Mouse (Mus musculus): ENCODE data around the gene Slc12a9. TPM values are rescaled to one million over a fixed set of nuclear protein-coding genes. Genes with fewer than 3 reads are reported as not detected.
A peak's percentile ranks its signal among the peaks of the same experiment; 100 is the strongest.

Slc12a9 gene
- total and polyA plus RNA-seq, 3 experiments, result 3.0 to 11.1 (median 7.9) TPM

DNA sequence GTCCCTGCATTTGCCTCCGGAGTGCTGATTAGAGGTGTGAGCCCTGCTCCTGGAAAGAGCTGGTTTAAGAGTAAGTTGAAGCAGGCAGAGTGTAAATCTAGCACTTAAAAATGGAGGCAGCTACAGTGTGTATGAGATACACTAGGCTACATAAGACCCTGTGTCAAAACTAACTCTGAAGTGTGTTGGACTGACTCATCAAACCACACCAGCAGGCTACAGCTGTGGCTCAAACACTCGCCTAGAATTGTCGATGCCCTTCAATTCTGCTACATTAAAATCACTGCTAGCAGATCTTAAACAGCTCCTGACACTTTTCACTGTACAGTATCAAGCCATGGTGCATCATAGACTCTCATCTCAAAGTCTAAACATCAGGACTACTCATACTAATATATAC, 29.2 kb downstream of the Slc12a9 start:
- peaks cover 4 to 35% of the 10 kb centered on the region in 2 experiments; a peak in 3 of 4 replicates for H3K4me1 ChIP-seq (ENCODE audit: control insufficient read depth in 1 of 2, insufficient read depth in 2 of 2)
- H3K27me3 ChIP-seq (replicated peaks), result no peaks in the 10 kb centered on the region
- peaks cover 6% of the 10 kb centered on the region for H3K9me3 ChIP-seq (replicated peaks; ENCODE audit: low read length)
- H3K9ac ChIP-seq (ENCODE audit: insufficient read depth, low read depth), result no peak overlapping the region
- in situ Hi-C loops (cut with MboI; ENCODE audit: low pct_ligation_motif_present, low pct_unique_long_range_greater_than_20kb, low sequenced_read_pairs) (no loop called here), dilution Hi-C loops (cut with MboI; ENCODE audit: extremely low pct_ligation_motif_present, extremely low pct_unique_long_range_greater_than_20kb, low sequenced_read_pairs) (no loop called here)
- no peak for TF ChIP-seq MAFK (IDR thresholded peaks at IDR 0.05; ENCODE audit: insufficient replicate concordance, low read length)
- no peak for TF ChIP-seq IRF4 (IDR thresholded peaks at IDR 0.05; ENCODE audit: low read depth, low read length)
- no peak for TF ChIP-seq E2F4 (IDR thresholded peaks at IDR 0.05; ENCODE audit: insufficient replicate concordance, low read depth, low read length)
- TF ChIP-seq ETS1 (conservative IDR thresholded peaks at IDR 0.05; ENCODE audit: low read depth, low read length), result no peak
- no peak for TF ChIP-seq MXI1 (IDR thresholded peaks at IDR 0.05; ENCODE audit: low read depth, low read length)
- TF ChIP-seq EP300 (IDR thresholded peaks at IDR 0.05; ENCODE audit: low read length), result no peak
- TF ChIP-seq CHD2 (IDR thresholded peaks at IDR 0.05; ENCODE audit: low read length), result no peak
- TF ChIP-seq RAD21 (IDR thresholded peaks at IDR 0.05; ENCODE audit: low read depth, low read length), result no peak
- no peak for TF ChIP-seq TBP (conservative IDR thresholded peaks at IDR 0.05; ENCODE audit: low read depth, low read length)
- no peak for TF ChIP-seq NRF1 (IDR thresholded peaks at IDR 0.05; ENCODE audit: low read depth, low read length)
- no peak for TF ChIP-seq USF2 (conservative IDR thresholded peaks at IDR 0.05; ENCODE audit: low read depth, low read length)
- DNase-seq (ENCODE audit: extremely low read depth), result no peak
- peaks cover 57% of the 10 kb centered on the region for H3K79me2 ChIP-seq (replicated peaks; ENCODE audit: control insufficient read depth, extremely low read depth, insufficient read depth, poor library complexity, severe bottlenecking)
- peaks cover 47 to 70% of the 10 kb centered on the region in 2 experiments for H3K36me3 ChIP-seq (replicated peaks in 1 of 2; ENCODE audit: control insufficient read depth in 1 of 2, insufficient read depth in 1 of 2, low read length in 1 of 2)
- no peak overlapping the region for H3K27ac ChIP-seq (ENCODE audit: insufficient read depth, low read depth)
- peak overlapping the region; percentile 93; the same call in 1 of the 2 replicates for H3K4me2 ChIP-seq (ENCODE audit: insufficient read depth, low read depth, poor library complexity, severe bottlenecking)
- no peak overlapping the region for H3K4me3 ChIP-seq (replicated peaks in 1 of 3; ENCODE audit: low read depth in 2 of 3, low read length in 2 of 3, poor library complexity in 1 of 3)

GRCm38 (mm10) chr5:137303609-137304008, 29.8 kb downstream of the Slc12a9 start:
- Histone ChIP-seq H3K4me3 (replicated peaks in 1 of 3; ENCODE audit: low read depth in 2 of 3, low read length in 2 of 3, poor library complexity in 1 of 3) (no peak overlapping the region), H3K4me1 (ENCODE audit: control insufficient read depth in 1 of 2, insufficient read depth in 2 of 2) (peaks cover 4 to 30% of the 10 kb centered on the region in 2 experiments; a peak in 2 of 4 replicates), H3K4me2 (ENCODE audit: insufficient read depth, low read depth, poor library complexity, severe bottlenecking) (no peak overlapping the region), H3K79me2 (replicated peaks; ENCODE audit: control insufficient read depth, extremely low read depth, insufficient read depth, poor library complexity, severe bottlenecking) (peaks cover 57% of the 10 kb centered on the region), H3K9me3 (replicated peaks; ENCODE audit: low read length) (peaks cover 3% of the 10 kb centered on the region), H3K36me3 (replicated peaks in 1 of 2; ENCODE audit: control insufficient read depth in 1 of 2, insufficient read depth in 1 of 2, low read length in 1 of 2) (peaks cover 53 to 70% of the 10 kb centered on the region in 2 experiments), H3K9ac (ENCODE audit: insufficient read depth, low read depth) (no peak overlapping the region), H3K27me3 (replicated peaks) (no peaks in the 10 kb centered on the region), H3K27ac (ENCODE audit: insufficient read depth, low read depth) (no peak overlapping the region)
- no peak for DNase-seq (ENCODE audit: extremely low read depth)
- TF ChIP-seq GABPA (IDR thresholded peaks at IDR 0.05; ENCODE audit: insufficient replicate concordance, low read depth, low read length) (no peak), BHLHE40 (IDR thresholded peaks at IDR 0.05; ENCODE audit: low read depth, low read length) (no peak), MAX (IDR thresholded peaks at IDR 0.05; ENCODE audit: low read length) (no peak), KAT2A (IDR thresholded peaks at IDR 0.05; ENCODE audit: insufficient replicate concordance, low read length) (no peak), ETS1 (conservative IDR thresholded peaks at IDR 0.05; ENCODE audit: low read depth, low read length) (no peak), EP300 (IDR thresholded peaks at IDR 0.05; ENCODE audit: low read length) (no peak), ZKSCAN1 (IDR thresholded peaks at IDR 0.05; ENCODE audit: borderline replicate concordance, low read depth, low read length) (no peak), ELF1 (IDR thresholded peaks at IDR 0.05; ENCODE audit: low read depth, low read length) (no peak), PAX5 (IDR thresholded peaks at IDR 0.05; ENCODE audit: low read length) (no peak), MXI1 (IDR thresholded peaks at IDR 0.05; ENCODE audit: low read depth, low read length) (no peak), MYC (IDR thresholded peaks at IDR 0.05; ENCODE audit: low read depth, low read length) (no peak), ZMIZ1 (IDR thresholded peaks at IDR 0.05; ENCODE audit: low read depth, low read length) (no peak), SIN3A (IDR thresholded peaks at IDR 0.05; ENCODE audit: low read length) (no peak), MAZ (IDR thresholded peaks at IDR 0.05; ENCODE audit: low read depth, low read length) (no peak), JUND (conservative IDR thresholded peaks at IDR 0.05; ENCODE audit: low read depth, low read length) (no peak), UBTF (IDR thresholded peaks at IDR 0.05; ENCODE audit: low read depth, low read length) (no peak), HCFC1 (IDR thresholded peaks at IDR 0.05; ENCODE audit: low read depth, low read length) (no peak), RAD21 (IDR thresholded peaks at IDR 0.05; ENCODE audit: low read depth, low read length) (no peak)
- in situ Hi-C loops (cut with MboI; ENCODE audit: low pct_ligation_motif_present, low pct_unique_long_range_greater_than_20kb, low sequenced_read_pairs) (no loop called here), dilution Hi-C loops (cut with MboI; ENCODE audit: extremely low pct_ligation_motif_present, extremely low pct_unique_long_range_greater_than_20kb, low sequenced_read_pairs) (no loop called here)
